Mouse (Mus musculus) erythroid progenitor cell, adult 5-6 weeks (primary cell): ENCODE results near the gene Ampd3. TPM values are rescaled to one million over a fixed set of nuclear protein-coding genes. Genes with fewer than 3 reads are reported as not detected.

Experiments
- total RNA-seq, 2 experiments: library from RNA; stranded (forward) in 1 of 2; stranded (reverse) in 1 of 2; fragments of 150-400 nt in 1 of 2; fragments of 186-747, 209-891 nt in 1 of 2; gene quantifications; 2 replicates each; pipeline versions ENCODE4 v1.2.3 to v1.2.4; 2015 to 2017; ENCODE audit warnings: low replicate concordance in 2 of 2

Gene Ampd3
- total RNA-seq, 2 experiments from 2014 or later, result 72.2 to 109 TPM

Other genes starting within 250 kb of the Ampd3 start
- 10.9 and 15.5 TPM in 2 replicates for gene Sbf2, start 153.3 kb upstream of the Ampd3 start, total RNA-seq (2015; ENCODE audit: low replicate concordance)
- 0.38 and 4.1 TPM in 2 replicates for gene Sbf2, start 153.3 kb upstream of the Ampd3 start, total RNA-seq (2017; ENCODE audit: low replicate concordance)
- not detected in 2 replicates for gene Adm, start 140.5 kb upstream of the Ampd3 start, total RNA-seq (2015; ENCODE audit: low replicate concordance)
- gene Adm, start 140.5 kb upstream of the Ampd3 start, total RNA-seq (2017; ENCODE audit: low replicate concordance), result not detected in 2 replicates
- 42.2 and 46.1 TPM in 2 replicates for gene Rnf141, start 76.3 kb downstream of the Ampd3 start, total RNA-seq (2015; ENCODE audit: low replicate concordance)
- gene Rnf141, start 76.3 kb downstream of the Ampd3 start, total RNA-seq (2017; ENCODE audit: low replicate concordance), result 27.2 and 59.8 TPM in 2 replicates
- not detected in 2 replicates for gene Lyve1, start 95.0 kb downstream of the Ampd3 start, total RNA-seq (2015; ENCODE audit: low replicate concordance)
- gene Lyve1, start 95.0 kb downstream of the Ampd3 start, total RNA-seq (2017; ENCODE audit: low replicate concordance), result not detected in 2 replicates
- gene Mrvi1, start 214.3 kb downstream of the Ampd3 start, total RNA-seq (2015; ENCODE audit: low replicate concordance), result 1.3 and 1.8 TPM in 2 replicates
- under 0.01 and 0.23 TPM in 2 replicates for gene Mrvi1, start 214.3 kb downstream of the Ampd3 start, total RNA-seq (2017; ENCODE audit: low replicate concordance)